ENCODE assay signal across 31 mouse cellular contexts in the genomic region with DNA sequence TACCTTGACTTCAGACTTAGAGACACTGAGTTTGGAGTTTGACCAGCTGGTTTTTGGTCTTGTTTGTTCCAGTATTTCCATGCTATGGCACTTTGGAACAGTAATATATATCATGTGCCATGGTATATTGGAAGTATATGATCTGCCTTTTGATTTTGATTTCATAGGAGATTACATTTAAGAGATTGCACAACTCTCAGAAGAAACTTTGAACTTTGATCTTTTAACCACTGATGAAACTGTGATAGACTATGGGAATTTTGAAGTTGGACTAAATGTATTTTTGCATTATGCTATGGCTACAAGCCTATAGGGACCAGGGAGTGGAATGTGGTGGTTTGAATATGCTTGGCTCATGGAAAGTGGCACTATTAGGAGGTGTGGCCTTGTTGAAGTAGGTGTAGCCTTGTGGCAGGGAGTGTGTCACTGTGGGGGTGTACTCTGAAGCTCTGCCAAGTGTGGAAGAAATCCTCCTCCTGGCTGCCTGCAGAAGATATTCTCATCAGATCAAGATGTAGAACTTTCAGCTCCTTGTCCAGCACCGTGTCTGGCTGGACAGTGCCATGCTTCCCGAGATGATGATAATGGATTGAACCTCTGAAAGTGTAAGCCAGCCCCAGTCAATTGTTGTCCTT. TPM values are rescaled to one million over a fixed set of nuclear protein-coding genes. Genes with fewer than 3 reads are reported as not detected.
A peak's percentile ranks its signal among the peaks of the same experiment; 100 is the strongest.
DNase-seq lines count a peak whose midpoint lies in the region; ATAC-seq and TF ChIP-seq lines count a peak whose summit lies in the region.
"Had no signal": no experiment of that assay in that cellular context is flagged by ENCODE, and none has a peak within 500 bp of the region (broad histone marks: within the 10 kb centered on the region; RNA-seq: fewer than 3 reads in every experiment).

No protein-coding gene starts in this region.

- H3K36me3 ChIP-seq in intestine, embryonic 14.5 days (ENCODE audit: control insufficient read depth, insufficient read depth, low read length) = no peaks in the 10 kb centered on the region
- H3K36me3 ChIP-seq in intestine, postnatal 0 days (ENCODE audit: control insufficient read depth, insufficient read depth) = no peaks in the 10 kb centered on the region
- H3K36me3 ChIP-seq in liver, embryonic 11.5 days (ENCODE audit: control insufficient read depth, insufficient read depth, low read length) = no peaks in the 10 kb centered on the region
- H3K36me3 ChIP-seq: embryonic facial prominence, embryonic 12.5 days; forebrain, embryonic 15.5 days; G1E had no signal

- ATAC-seq in intestine, embryonic 14.5 days (replicated peaks; ENCODE audit: low FRiP score, low TSS enrichment, low read depth) = no peak
- ATAC-seq in intestine, postnatal 0 days = no peak
- no peak for ATAC-seq in liver, embryonic 11.5 days (replicated peaks; ENCODE audit: low FRiP score)
- no peak for ATAC-seq in inflammation-experienced regulatory T-cells, adult 6 months
- ATAC-seq: activated CD4-positive, CD25-positive, alpha-beta regulatory T cell, adult 4 months; CD4-positive, CD25-positive, alpha-beta regulatory T cell, adult 4 months; forebrain, embryonic 13.5 days; forebrain, embryonic 15.5 days; forebrain, postnatal 0 days; Patski had no signal

- no peak overlapping the region for H3K4me3 ChIP-seq in intestine, embryonic 14.5 days (ENCODE audit: low read depth, low read length)
- H3K4me3 ChIP-seq in intestine, postnatal 0 days (ENCODE audit: low read depth, low read length) = no peak overlapping the region
- H3K4me3 ChIP-seq in liver, embryonic 11.5 days (ENCODE audit: low read depth, low read length) = no peak overlapping the region
- H3K4me3 ChIP-seq: embryonic facial prominence, embryonic 12.5 days; forebrain, embryonic 13.5 days; forebrain, embryonic 15.5 days had no signal

- no peaks in the 10 kb centered on the region for H3K27me3 ChIP-seq in intestine, embryonic 14.5 days (replicated peaks; ENCODE audit: control insufficient read depth, insufficient read depth, low read length)
- H3K27me3 ChIP-seq in intestine, postnatal 0 days (replicated peaks; ENCODE audit: control insufficient read depth, insufficient read depth, low read length) = no peaks in the 10 kb centered on the region
- H3K27me3 ChIP-seq in liver, embryonic 11.5 days (replicated peaks; ENCODE audit: control insufficient read depth, insufficient read depth, low read length) = no peaks in the 10 kb centered on the region
- H3K27me3 ChIP-seq: embryonic facial prominence, embryonic 12.5 days; forebrain, embryonic 13.5 days; forebrain, embryonic 15.5 days had no signal

- H3K9ac ChIP-seq in intestine, embryonic 14.5 days (ENCODE audit: low read length) = no peak overlapping the region
- no peak overlapping the region for H3K9ac ChIP-seq in intestine, postnatal 0 days (ENCODE audit: low read depth, low read length)
- H3K9ac ChIP-seq in liver, embryonic 11.5 days (ENCODE audit: low read depth, low read length) = no peak overlapping the region
- H3K9ac ChIP-seq: embryonic facial prominence, embryonic 12.5 days; forebrain, embryonic 13.5 days; forebrain, embryonic 15.5 days; forebrain, postnatal 0 days had no signal

- DNase-seq in adrenal gland, adult 2 months = peak; percentile 14
- no peak for DNase-seq in adrenal gland, postnatal 14 days
- DNase-seq in intestine, embryonic 14.5 days (ENCODE audit: low spot score) = peak; percentile 35
- peak; percentile 15 for DNase-seq in liver, embryonic 11.5 days (ENCODE audit: low spot score)
- no peak for DNase-seq in liver
- DNase-seq: adrenal gland, postnatal 36 days; B cell, adult 2 months; cerebellum, adult 11 months; cerebellum, adult 18-20 months; cerebellum, adult 8-10 months; cerebellum, adult 9-11 months; cerebellum, postnatal 14 days; cerebellum, postnatal 36 days; embryo, embryonic 11 days; forebrain, postnatal 0 days had no signal

- no peaks in the 10 kb centered on the region for H3K4me1 ChIP-seq in intestine, embryonic 14.5 days (replicated peaks; ENCODE audit: control insufficient read depth, insufficient read depth, low read length)
- no peaks in the 10 kb centered on the region for H3K4me1 ChIP-seq in intestine, postnatal 0 days (replicated peaks; ENCODE audit: control insufficient read depth, insufficient read depth, low read length)
- H3K4me1 ChIP-seq in liver, embryonic 11.5 days (replicated peaks; ENCODE audit: control insufficient read depth, insufficient read depth, low read length) = no peaks in the 10 kb centered on the region
- H3K4me1 ChIP-seq: embryonic facial prominence, embryonic 12.5 days; forebrain, embryonic 15.5 days had no signal

- H3K27ac ChIP-seq in intestine, embryonic 14.5 days (ENCODE audit: low read depth) = no peak overlapping the region
- H3K27ac ChIP-seq in intestine, postnatal 0 days (ENCODE audit: low read depth, low read length) = no peak overlapping the region
- no peak overlapping the region for H3K27ac ChIP-seq in liver, embryonic 11.5 days (ENCODE audit: low read depth, low read length)
- H3K27ac ChIP-seq: embryonic facial prominence, embryonic 12.5 days; forebrain, embryonic 13.5 days; forebrain, embryonic 15.5 days had no signal

- H3K4me2 ChIP-seq in intestine, embryonic 14.5 days (ENCODE audit: low read length) = no peak overlapping the region
- no peak overlapping the region for H3K4me2 ChIP-seq in intestine, postnatal 0 days (replicated peaks; ENCODE audit: low read depth)
- no peak overlapping the region for H3K4me2 ChIP-seq in liver, embryonic 11.5 days
- H3K4me2 ChIP-seq: embryonic facial prominence, embryonic 12.5 days; forebrain, embryonic 13.5 days; forebrain, embryonic 15.5 days had no signal

- H3K9me3 ChIP-seq in intestine, embryonic 14.5 days (ENCODE audit: control insufficient read depth, low read length) = no peaks in the 10 kb centered on the region
- no peaks in the 10 kb centered on the region for H3K9me3 ChIP-seq in intestine, postnatal 0 days (ENCODE audit: control insufficient read depth)
- H3K9me3 ChIP-seq in liver, embryonic 11.5 days (ENCODE audit: control insufficient read depth, low read length) = no peaks in the 10 kb centered on the region
- H3K9me3 ChIP-seq: embryonic facial prominence, embryonic 12.5 days; forebrain, embryonic 13.5 days; forebrain, embryonic 15.5 days; G1E had no signal

- TF ChIP-seq CTCF in intestine, postnatal 0 days (IDR thresholded peaks at IDR 0.05; ENCODE audit: low read depth) = no peak

- 77% methylated on average over 2 of the region's 2 CpGs for WGBS in intestine, embryonic 14.5 days
- 71% methylated on average over 2 of the region's 2 CpGs for WGBS in intestine, postnatal 0 days
- 62% methylated on average over 2 of the region's 2 CpGs for WGBS in liver, embryonic 11.5 days

RNA-seq across cellular contexts. Expression of a gene that starts 31.8 kb away (rescaled TPM):
- total RNA-seq in adrenal gland, adult 2 months (2021) = not detected
- polyA plus RNA-seq in adrenal gland, adult 2 months (2012; rRNA removed) = not detected in 2 replicates
- not detected in 2 replicates for total RNA-seq in adrenal gland, postnatal 14 days (2021)
- not detected in 2 replicates for polyA plus RNA-seq in intestine, embryonic 14.5 days (2014; fragmentation: Nextera tagmentation; extraction: Ambion mirVana)
- not detected in 2 replicates for polyA plus RNA-seq in intestine, postnatal 0 days (2015; fragmentation: Nextera tagmentation; extraction: Ambion mirVana)
- not detected in 2 replicates for polyA plus RNA-seq in liver, embryonic 11.5 days (2014; fragmentation: Nextera tagmentation; extraction: Ambion mirVana)
- not detected for polyA plus RNA-seq in inflammation-experienced regulatory T-cells, adult 6 months (2017; shearing (Covaris generic))
- total RNA-seq: adrenal gland, adult 18-20 months; adrenal gland, postnatal 10 days; adrenal gland, postnatal 36 days; CH12.LX; common myeloid progenitor, adult 5-6 weeks; forebrain, postnatal 0 days; G1E had no signal
- polyA plus RNA-seq: activated CD4-positive, CD25-positive, alpha-beta regulatory T cell, adult 4 months; brain, embryonic 14.5 days; CD4-positive, CD25-positive, alpha-beta regulatory T cell, adult 4 months; embryonic facial prominence, embryonic 12.5 days; embryonic facial prominence, embryonic 14.5 days; forebrain, embryonic 11.5 days; forebrain, embryonic 13.5 days; forebrain, embryonic 15.5 days; forebrain, postnatal 0 days; G1E; Patski had no signal

RNA-seq across cellular contexts. Expression of a gene that starts 49.0 kb away (rescaled TPM):
- total RNA-seq in adrenal gland, adult 2 months (2021) = 10 to 100 TPM; 36.0 to 48.0 TPM
- 10.0 and 10.6 TPM in 2 replicates for polyA plus RNA-seq in adrenal gland, adult 2 months (2012; rRNA removed)
- total RNA-seq in adrenal gland, postnatal 14 days (2021) = 64.7 and 74.9 TPM in 2 replicates
- polyA plus RNA-seq in intestine, embryonic 14.5 days (2014; fragmentation: Nextera tagmentation; extraction: Ambion mirVana) = 52.1 and 54.0 TPM in 2 replicates
- polyA plus RNA-seq in intestine, postnatal 0 days (2015; fragmentation: Nextera tagmentation; extraction: Ambion mirVana) = 38.3 and 42.7 TPM in 2 replicates
- 12.8 and 15.8 TPM in 2 replicates for polyA plus RNA-seq in liver, embryonic 11.5 days (2014; fragmentation: Nextera tagmentation; extraction: Ambion mirVana)
- 10 to 100 TPM; 18.9 to 27.2 (median 22.3) TPM for polyA plus RNA-seq in inflammation-experienced regulatory T-cells, adult 6 months (2017; shearing (Covaris generic))
- total RNA-seq: G1E had no signal
- polyA plus RNA-seq: G1E had no signal

Comparison
In these comparisons a context has a peak if more than half of its experiments do, and no peak if none do; other contexts are left out.
1. DNase-seq: peak in adrenal gland, adult 2 months (single experiment), intestine, embryonic 14.5 days (single experiment) and liver, embryonic 11.5 days (single experiment); none in adrenal gland, postnatal 14 days (single experiment) and liver (single experiment).